Mouse (Mus musculus) brain, embryonic 14.5 days (tissue): ENCODE results near the gene Exosc3. TPM values are rescaled to one million over a fixed set of nuclear protein-coding genes. Genes with fewer than 3 reads are reported as not detected.

Source experiments
- DNase-seq: peaks from one replicate; pipeline ENCODE4 v3.0.0-alpha.2; 2011; ENCODE audit warnings: low read depth
- CTCF ChIP-seq: fragments of 200-500 bp; IDR thresholded peaks from 2 replicates; pipeline ENCODE4 v1.5.1; 2012; ENCODE audit warnings: inconsistent platforms, mild to moderate bottlenecking, moderate library complexity, borderline replicate concordance; ENCODE audit not compliant: insufficient read depth, insufficient read length; ENCODE audit errors: extremely low read depth
- POLR2A ChIP-seq: fragments of 200-500 bp; IDR thresholded peaks from 2 replicates; pipeline ENCODE4 v1.6.1; 2012; ENCODE audit warnings: mild to moderate bottlenecking, inconsistent platforms, borderline replicate concordance; ENCODE audit not compliant: poor library complexity, insufficient read depth, insufficient read length, severe bottlenecking; ENCODE audit errors: extremely low read depth
- polyA plus RNA-seq: library from polyadenylated mRNA; depleted of rRNA; stranded (reverse); fragments of >200 nt; gene quantifications from 2 replicates; pipeline ENCODE4 v1.2.3, GENCODE M21; 2012; rRNA removed

The Exosc3 gene
- polyA plus RNA-seq, 1 experiment = 32.3 TPM

DNA sequence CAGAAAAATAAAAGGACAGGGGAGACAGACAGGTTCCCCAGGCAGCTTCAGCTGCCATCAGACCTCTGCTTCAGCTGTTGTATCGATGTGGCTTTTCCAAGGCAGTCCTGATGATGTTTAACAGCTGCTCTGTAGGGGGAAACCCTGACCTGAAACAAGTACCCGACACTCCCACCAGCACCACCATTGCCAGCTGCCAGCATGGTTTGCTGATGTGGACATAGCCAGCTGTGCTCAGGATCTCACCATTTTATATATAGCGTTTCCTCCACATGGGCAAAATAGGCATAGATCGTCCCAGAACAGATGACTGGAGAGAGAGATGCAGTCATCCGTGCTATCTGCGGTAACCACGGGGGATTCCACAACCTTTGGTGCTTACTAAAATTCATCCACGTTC lies 66.8 kb downstream of the Exosc3 start:
- no peak for TF ChIP-seq CTCF
- no peak for TF ChIP-seq POLR2A

DNA sequence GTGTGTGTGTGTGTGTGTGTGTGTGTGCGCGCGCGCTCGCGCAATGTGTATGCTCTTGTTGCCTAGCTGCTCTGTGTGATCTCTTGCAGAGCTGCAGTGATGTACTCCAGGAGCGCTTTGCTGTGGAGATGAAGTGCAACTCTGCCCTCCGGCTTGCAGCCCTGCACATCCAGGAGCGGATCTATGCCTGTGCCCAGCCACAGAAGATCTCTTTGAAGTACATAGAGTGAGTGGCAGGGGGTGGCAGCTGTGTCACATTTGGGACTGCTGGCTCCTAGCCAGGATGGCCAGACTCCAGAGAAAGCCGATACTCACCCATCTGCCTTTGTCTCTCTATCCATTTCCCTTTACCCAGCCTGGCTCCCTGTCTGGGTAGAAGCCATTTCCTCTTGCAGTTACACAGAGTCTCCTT lies 71.5 kb downstream of the Exosc3 start:
- DNase-seq = peak; percentile 88
- TF ChIP-seq CTCF = no peak
- TF ChIP-seq POLR2A = no peak

More for the DNA sequence above, 66.8 kb downstream of the Exosc3 start:
- DNase-seq = no peak

- TF ChIP-seq CTCF = no peak
- DNase-seq = no peak
These were observed 74.6 kb downstream of the Exosc3 start for GRCm38 (mm10) chr4:45267883-45268282.

Other genes starting within 250 kb of the Exosc3 start
- 112 and 144 TPM in 2 replicates for gene Tomm5, start 234.6 kb downstream of the Exosc3 start, polyA plus RNA-seq
- 1.1 and 2.2 TPM in 2 replicates for gene Frmpd1, start 157.9 kb downstream of the Exosc3 start, polyA plus RNA-seq
- gene Trmt10b, start 45.6 kb downstream of the Exosc3 start, polyA plus RNA-seq = 11.8 and 13.6 TPM in 2 replicates
- gene Dcaf10, start 631 bp downstream of the Exosc3 start, polyA plus RNA-seq = 13.2 and 13.3 TPM in 2 replicates
- gene Slc25a51, start 66.0 kb upstream of the Exosc3 start, polyA plus RNA-seq = 130 and 146 TPM in 2 replicates
- 36.4 and 47.2 TPM in 2 replicates for gene Shb, start 189.7 kb upstream of the Exosc3 start, polyA plus RNA-seq